Mouse (Mus musculus) CH12.LX (cell line): ENCODE data around the gene Hdac4. TPM values are rescaled to one million over a fixed set of nuclear protein-coding genes. Genes with fewer than 3 reads are reported as not detected.

Experiments used
- DNase-seq: peaks from one replicate; pipeline ENCODE4 v3.0.0-alpha.2; 2013; ENCODE audit errors: extremely low read depth
- H3K27ac ChIP-seq: 2 replicates; pipeline ENCODE4 v1.5.1; 2012; ENCODE audit warnings: low read depth, mild to moderate bottlenecking, control low read depth, moderate library complexity; ENCODE audit not compliant: insufficient read depth
- H3K27me3 ChIP-seq: replicated peaks from 2 replicates; pipeline ENCODE3; 2012; ENCODE audit warnings: inconsistent platforms
- H3K36me3 ChIP-seq, 2 experiments: replicated peaks in 1 of 2; 2 replicates each; pipeline versions ENCODE3 to v1.6.1; 2012; ENCODE audit warnings: inconsistent platforms in 1 of 2, low read length in 1 of 2, mild to moderate bottlenecking in 1 of 2, mixed read lengths in 1 of 2, moderate library complexity in 1 of 2; ENCODE audit not compliant: control insufficient read depth in 1 of 2, insufficient read depth in 1 of 2
- H3K4me1 ChIP-seq, 2 experiments: 2 replicates each; pipeline ENCODE4 v1.6.1; 2012; ENCODE audit warnings: inconsistent platforms in 1 of 2, moderate library complexity in 1 of 2; ENCODE audit not compliant: insufficient read depth in 2 of 2, control insufficient read depth in 1 of 2
- H3K4me2 ChIP-seq: 2 replicates; pipeline ENCODE4 v1.6.1; 2012; ENCODE audit warnings: low read depth, mild to moderate bottlenecking, control low read depth; ENCODE audit not compliant: poor library complexity, insufficient read depth, severe bottlenecking
- H3K4me3 ChIP-seq, 3 experiments: fragments of 150-350 bp in 1 of 3; sonication (generic) in 1 of 3; replicated peaks in 1 of 3; 2 replicates each; pipeline versions ENCODE3 to v1.5.1; 2011 to 2012; ENCODE audit warnings: low read depth in 2 of 3, low read length in 2 of 3, mild to moderate bottlenecking in 2 of 3, moderate library complexity in 2 of 3, control low read depth in 1 of 3, improper control_type of control experiment in 1 of 3, inconsistent platforms in 1 of 3, mixed read lengths in 1 of 3; ENCODE audit not compliant: poor library complexity in 1 of 3
- H3K79me2 ChIP-seq: replicated peaks from 2 replicates; pipeline ENCODE4 v1.6.1; 2012; ENCODE audit warnings: mild to moderate bottlenecking, moderate library complexity; ENCODE audit not compliant: control insufficient read depth, poor library complexity, insufficient read depth, severe bottlenecking; ENCODE audit errors: extremely low read depth
- H3K9ac ChIP-seq: 2 replicates; pipeline ENCODE4 v1.6.1; 2012; ENCODE audit warnings: low read depth, mild to moderate bottlenecking, control low read depth, moderate library complexity; ENCODE audit not compliant: insufficient read depth
- H3K9me3 ChIP-seq: replicated peaks from 2 replicates; pipeline ENCODE3; 2012; ENCODE audit warnings: low read length, inconsistent platforms, mixed read lengths
- CTCF ChIP-seq, 2 experiments: IDR thresholded peaks in 1 of 2; conservative IDR thresholded peaks in 1 of 2; 2 replicates each; pipeline ENCODE4 v1.5.1; 2011 to 2012; ENCODE audit warnings: low read depth in 2 of 2, low read length in 2 of 2, improper control_type of control experiment in 1 of 2, inconsistent platforms in 1 of 2, mild to moderate bottlenecking in 1 of 2, moderate library complexity in 1 of 2
- EP300 ChIP-seq: IDR thresholded peaks from 2 replicates; pipeline ENCODE4 v1.6.1; 2011; ENCODE audit warnings: low read length, improper control_type of control experiment
- ETS1 ChIP-seq: conservative IDR thresholded peaks from 2 replicates; pipeline ENCODE4 v1.6.1; 2012; ENCODE audit warnings: low read depth, mild to moderate bottlenecking, inconsistent platforms, low read length, improper control_type of control experiment, moderate library complexity
- IRF4 ChIP-seq: IDR thresholded peaks from 2 replicates; pipeline ENCODE4 v1.6.1; 2014; ENCODE audit warnings: low read depth, mild to moderate bottlenecking, inconsistent platforms, low read length, improper control_type of control experiment
- JUN ChIP-seq: IDR thresholded peaks from 2 replicates; pipeline ENCODE4 v1.6.1; 2011; ENCODE audit warnings: low read depth, mild to moderate bottlenecking, low read length, improper control_type of control experiment, moderate library complexity; ENCODE audit not compliant: insufficient read depth
- KAT2A ChIP-seq: IDR thresholded peaks from 2 replicates; pipeline ENCODE4 v1.6.1; 2012; ENCODE audit warnings: low read length, improper control_type of control experiment, inconsistent platforms; ENCODE audit not compliant: insufficient replicate concordance
- MAFK ChIP-seq: IDR thresholded peaks from 2 replicates; pipeline ENCODE4 v1.6.1; 2011; ENCODE audit warnings: low read length, improper control_type of control experiment; ENCODE audit not compliant: insufficient replicate concordance
- MAX ChIP-seq: IDR thresholded peaks from 2 replicates; pipeline ENCODE4 v1.6.1; 2011; ENCODE audit warnings: low read length, improper control_type of control experiment
- MYC ChIP-seq: IDR thresholded peaks from 2 replicates; pipeline ENCODE4 v1.6.1; 2011; ENCODE audit warnings: low read depth, mild to moderate bottlenecking, improper control_type of control experiment, low read length
- NRF1 ChIP-seq: IDR thresholded peaks from 2 replicates; pipeline ENCODE4 v1.6.1; 2014; ENCODE audit warnings: low read depth, mild to moderate bottlenecking, inconsistent platforms, low read length, improper control_type of control experiment, moderate library complexity
- PAX5 ChIP-seq: IDR thresholded peaks from 2 replicates; pipeline ENCODE4 v1.6.1; 2012; ENCODE audit warnings: low read length, inconsistent platforms, mixed read lengths
- RAD21 ChIP-seq: IDR thresholded peaks from 2 replicates; pipeline ENCODE4 v1.6.1; 2011; ENCODE audit warnings: low read depth, mild to moderate bottlenecking, low read length, improper control_type of control experiment, moderate library complexity
- RCOR1 ChIP-seq: conservative IDR thresholded peaks from 2 replicates; pipeline ENCODE4 v1.6.1; 2012; ENCODE audit warnings: low read depth, mild to moderate bottlenecking, inconsistent platforms, low read length, improper control_type of control experiment
- SIN3A ChIP-seq: IDR thresholded peaks from 2 replicates; pipeline ENCODE4 v1.6.1; 2012; ENCODE audit warnings: low read length, improper control_type of control experiment, inconsistent platforms
- USF2 ChIP-seq: conservative IDR thresholded peaks from 2 replicates; pipeline ENCODE4 v1.6.1; 2011; ENCODE audit warnings: low read depth, low read length, improper control_type of control experiment
- ZNF384 ChIP-seq: IDR thresholded peaks from 2 replicates; pipeline ENCODE4 v1.6.1; 2012; ENCODE audit warnings: low read depth, low read length, improper control_type of control experiment, inconsistent platforms
- dilution Hi-C: fragments of 300-500 bp; cut with MboI; formaldehyde crosslinking; loops from 2 replicates; pipeline ENCODE4 v1.14.3; 2020; ENCODE audit warnings: low sequenced_read_pairs; ENCODE audit not compliant: extremely low pct_unique_long_range_greater_than_20kb, extremely low pct_ligation_motif_present
- in situ Hi-C: fragments of 300-500 bp; cut with MboI; formaldehyde crosslinking; loops from 3 replicates; pipeline ENCODE4 v1.14.3; 2019; ENCODE audit warnings: low sequenced_read_pairs, low pct_ligation_motif_present, low pct_unique_long_range_greater_than_20kb, mixed read lengths
- polyA plus RNA-seq: library from polyadenylated mRNA; unstranded; fragments of >175 nt; gene quantifications from 2 replicates; pipeline ENCODE4 v1.2.1, GENCODE M21; 2012; ENCODE audit warnings: low read depth; ENCODE audit not compliant: insufficient read length
- total RNA-seq, 2 experiments: library from RNA; depleted of rRNA; stranded (reverse); fragments of 300-350 nt in 1 of 2; fragments of >200 nt in 1 of 2; gene quantifications; 2 replicates each; pipeline ENCODE4 v1.2.3; 2012 to 2014

The Hdac4 gene
- total and polyA plus RNA-seq, 3 experiments, result 2.4 to 6.3 (median 4.3) TPM

DNA sequence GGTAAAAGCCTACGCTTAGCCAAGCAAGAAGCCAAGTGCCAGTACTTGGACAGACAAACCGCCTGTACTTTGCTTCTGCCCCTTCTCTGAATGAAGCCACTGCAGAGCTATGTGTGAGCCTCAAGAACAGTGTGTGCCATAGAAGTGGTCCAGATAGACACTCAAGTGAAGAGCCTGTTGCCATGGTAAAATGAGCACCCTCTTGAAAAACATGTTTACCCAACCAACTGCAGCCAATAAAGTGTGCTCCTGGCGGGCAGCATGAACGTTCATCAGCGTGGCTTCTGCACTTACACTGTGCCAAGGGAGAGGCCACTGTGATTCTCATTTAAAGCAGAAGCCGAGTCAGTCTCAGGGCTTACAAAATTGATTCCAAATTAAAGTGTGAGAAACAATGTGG, 165.0 kb downstream of the Hdac4 start:
- no peak for DNase-seq
- in situ Hi-C loops (no loop called here), dilution Hi-C loops (no loop called here)
- Histone ChIP-seq H3K4me2 (no peak overlapping the region), H3K36me3 (peaks cover 5 to 25% of the 10 kb centered on the region in 2 experiments), H3K79me2 (no peaks in the 10 kb centered on the region), H3K9me3 (no peaks in the 10 kb centered on the region), H3K9ac (no peak overlapping the region), H3K27ac (no peak overlapping the region), H3K27me3 (no peaks in the 10 kb centered on the region), H3K4me1 (peaks cover 0 to 8% of the 10 kb centered on the region in 2 experiments; a peak in 1 of 4 replicates), H3K4me3 (no peak overlapping the region)
- no peak for TF ChIP-seq IRF4
- no peak for TF ChIP-seq RCOR1
- no peak for TF ChIP-seq ZNF384
- no peak for TF ChIP-seq ETS1
- no peak for TF ChIP-seq SIN3A

DNA sequence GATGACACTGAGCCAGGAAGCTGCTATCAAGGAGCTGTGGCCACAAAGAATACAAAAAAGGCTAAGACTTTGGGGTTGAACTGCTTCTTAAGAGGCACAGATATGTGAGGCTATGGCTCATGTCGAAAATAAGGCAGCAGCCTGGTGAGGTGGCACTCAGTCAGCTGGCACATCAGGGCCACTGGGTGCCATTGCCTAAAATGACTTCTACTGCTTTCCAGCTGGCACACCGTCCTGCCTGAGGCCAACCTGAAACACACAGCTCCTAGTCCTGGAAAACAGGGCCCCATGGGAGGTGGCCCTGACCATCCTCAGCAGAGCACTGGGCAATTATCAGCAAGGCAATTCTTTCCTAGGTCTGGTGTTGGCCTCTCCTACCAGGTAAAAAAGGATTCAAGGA, 167.3 kb downstream of the Hdac4 start:
- no peaks in the 10 kb centered on the region for H3K27me3 ChIP-seq
- peaks cover 0 to 21% of the 10 kb centered on the region in 2 experiments; a peak in 2 of 4 replicates for H3K4me1 ChIP-seq
- in situ Hi-C loops, result no loop called here
- no peak overlapping the region for H3K4me3 ChIP-seq
- no peak overlapping the region for H3K9ac ChIP-seq
- no peak overlapping the region for H3K4me2 ChIP-seq
- dilution Hi-C loops, result no loop called here
- DNase-seq, result no peak
- peaks cover 5 to 23% of the 10 kb centered on the region in 2 experiments for H3K36me3 ChIP-seq
- no peak overlapping the region for H3K27ac ChIP-seq
- H3K79me2 ChIP-seq, result no peaks in the 10 kb centered on the region
- TF ChIP-seq MAFK (no peak), ZNF384 (no peak), PAX5 (no peak), IRF4 (no peak), JUN (no peak), CTCF (conservative IDR thresholded peaks at IDR 0.05 in 1 of 2, IDR thresholded peaks at IDR 0.05 in 1 of 2; ENCODE audit: low read depth in 2 of 2, low read length in 2 of 2) (no peak), MAX (no peak), NRF1 (no peak), KAT2A (no peak), MYC (no peak), EP300 (no peak), RAD21 (no peak), USF2 (no peak)
- H3K9me3 ChIP-seq, result no peaks in the 10 kb centered on the region
